Mouse (Mus musculus): ENCODE measurements around the gene Rasal1. TPM values are rescaled to one million over a fixed set of nuclear protein-coding genes. Genes with fewer than 3 reads are reported as not detected.

Rasal1 gene
- polyA plus RNA-seq, 1 experiment: 27.7 TPM

- Histone ChIP-seq H3K4me1 (replicated peaks; ENCODE audit: control insufficient read depth, insufficient read depth, low read length) (peaks cover 8% of the 10 kb centered on the region), H3K4me3 (ENCODE audit: control insufficient read depth, insufficient read depth, low read length) (no peak overlapping the region), H3K36me3 (ENCODE audit: control insufficient read depth, insufficient read depth, low read length) (no peaks in the 10 kb centered on the region), H3K27me3 (ENCODE audit: control insufficient read depth, insufficient read depth, low read length) (no peaks in the 10 kb centered on the region), H3K27ac (ENCODE audit: control insufficient read depth, insufficient read depth, low read length) (no peak overlapping the region)
- DNase-seq: no peak
- TF ChIP-seq CTCF (IDR thresholded peaks at IDR 0.05; ENCODE audit: borderline replicate concordance, control insufficient read depth, extremely low read depth, insufficient read depth, low read length, poor library complexity) (no peak), POLR2A (IDR thresholded peaks at IDR 0.05; ENCODE audit: control insufficient read depth, extremely low read depth, insufficient read depth, low read length, poor library complexity) (no peak)
- WGBS: 94% methylated on average over 5 of the region's 5 CpGs
Observed at GRCm38 (mm10) chr5:120635633-120636032, 13.0 kb upstream of the Rasal1 start.

DNA sequence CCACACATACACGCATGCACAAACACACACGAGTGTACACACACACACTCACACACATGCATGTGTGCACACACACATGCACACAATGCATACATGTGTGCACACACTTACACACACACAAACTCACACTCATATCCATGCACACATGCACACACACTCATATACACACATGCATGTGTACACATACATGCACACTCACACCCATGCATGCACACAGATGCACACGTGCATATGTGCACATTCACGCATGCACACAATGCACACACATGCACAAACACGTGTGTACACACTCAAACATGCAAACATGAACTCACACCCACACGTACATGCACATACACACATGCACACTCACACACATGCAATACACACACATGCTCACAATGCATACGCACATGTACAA lies 8.5 kb upstream of the Rasal1 start:
- no peak for DNase-seq
- Histone ChIP-seq H3K36me3 (ENCODE audit: control insufficient read depth, insufficient read depth, low read length) (no peaks in the 10 kb centered on the region), H3K4me1 (replicated peaks; ENCODE audit: control insufficient read depth, insufficient read depth, low read length) (peaks cover 7% of the 10 kb centered on the region), H3K27me3 (ENCODE audit: control insufficient read depth, insufficient read depth, low read length) (no peaks in the 10 kb centered on the region), H3K27ac (ENCODE audit: control insufficient read depth, insufficient read depth, low read length) (no peak overlapping the region), H3K4me3 (ENCODE audit: control insufficient read depth, insufficient read depth, low read length) (no peak overlapping the region)
- WGBS: 97% methylated on average over 7 of the region's 7 CpGs
- no peak for TF ChIP-seq POLR2A (IDR thresholded peaks at IDR 0.05; ENCODE audit: control insufficient read depth, extremely low read depth, insufficient read depth, low read length, poor library complexity)
- no peak for TF ChIP-seq CTCF (IDR thresholded peaks at IDR 0.05; ENCODE audit: borderline replicate concordance, control insufficient read depth, extremely low read depth, insufficient read depth, low read length, poor library complexity)

GRCm38 (mm10) chr5:120643365-120644085 lies 5.1 kb upstream of the Rasal1 start:
- 39% methylated on average over 14 of the region's 14 CpGs for WGBS
- Histone ChIP-seq H3K36me3 (ENCODE audit: control insufficient read depth, insufficient read depth, low read length) (no peaks in the 10 kb centered on the region), H3K27ac (ENCODE audit: control insufficient read depth, insufficient read depth, low read length) (no peak overlapping the region), H3K4me3 (ENCODE audit: control insufficient read depth, insufficient read depth, low read length) (no peak overlapping the region), H3K4me1 (replicated peaks; ENCODE audit: control insufficient read depth, insufficient read depth, low read length) (peaks cover 29% of the 10 kb centered on the region), H3K27me3 (ENCODE audit: control insufficient read depth, insufficient read depth, low read length) (no peaks in the 10 kb centered on the region)
- TF ChIP-seq POLR2A (IDR thresholded peaks at IDR 0.05; ENCODE audit: control insufficient read depth, extremely low read depth, insufficient read depth, low read length, poor library complexity) (no peak), CTCF (IDR thresholded peaks at IDR 0.05; ENCODE audit: borderline replicate concordance, control insufficient read depth, extremely low read depth, insufficient read depth, low read length, poor library complexity) (no peak)
- DNase-seq: no peak

- DNase-seq: no peak
- Histone ChIP-seq H3K4me1 (replicated peaks; ENCODE audit: control insufficient read depth, insufficient read depth, low read length) (peaks cover 34% of the 10 kb centered on the region), H3K36me3 (ENCODE audit: control insufficient read depth, insufficient read depth, low read length) (no peaks in the 10 kb centered on the region), H3K4me3 (ENCODE audit: control insufficient read depth, insufficient read depth, low read length) (no peak overlapping the region), H3K27me3 (ENCODE audit: control insufficient read depth, insufficient read depth, low read length) (no peaks in the 10 kb centered on the region), H3K27ac (ENCODE audit: control insufficient read depth, insufficient read depth, low read length) (no peak overlapping the region)
- WGBS: 60% methylated on average over 3 of the region's 3 CpGs
- TF ChIP-seq POLR2A (IDR thresholded peaks at IDR 0.05; ENCODE audit: control insufficient read depth, extremely low read depth, insufficient read depth, low read length, poor library complexity) (no peak), CTCF (IDR thresholded peaks at IDR 0.05; ENCODE audit: borderline replicate concordance, control insufficient read depth, extremely low read depth, insufficient read depth, low read length, poor library complexity) (no peak)
Observed at GRCm38 (mm10) chr5:120644227-120644626, 4.4 kb upstream of the Rasal1 start.

- DNase-seq: no peak
Observed at GRCm38 (mm10) chr5:120645851-120646250, 2.8 kb upstream of the Rasal1 start.

GRCm38 (mm10) chr5:120647361-120647760 lies 1.3 kb upstream of the Rasal1 start:
- Histone ChIP-seq H3K27me3 (ENCODE audit: control insufficient read depth, insufficient read depth, low read length) (no peaks in the 10 kb centered on the region), H3K36me3 (ENCODE audit: control insufficient read depth, insufficient read depth, low read length) (no peaks in the 10 kb centered on the region), H3K27ac (ENCODE audit: control insufficient read depth, insufficient read depth, low read length) (peak overlapping the region; percentile 61), H3K4me1 (replicated peaks; ENCODE audit: control insufficient read depth, insufficient read depth, low read length) (peaks cover 44% of the 10 kb centered on the region), H3K4me3 (ENCODE audit: control insufficient read depth, insufficient read depth, low read length) (no peak overlapping the region)
- 53% methylated on average over 4 of the region's 4 CpGs for WGBS
- TF ChIP-seq CTCF (IDR thresholded peaks at IDR 0.05; ENCODE audit: borderline replicate concordance, control insufficient read depth, extremely low read depth, insufficient read depth, low read length, poor library complexity) (no peak), POLR2A (IDR thresholded peaks at IDR 0.05; ENCODE audit: control insufficient read depth, extremely low read depth, insufficient read depth, low read length, poor library complexity) (no peak)
- DNase-seq: no peak

More at GRCm38 (mm10) chr5:120645851-120646250, 2.8 kb upstream of the Rasal1 start:
- no peaks in the 10 kb centered on the region for H3K27me3 ChIP-seq (ENCODE audit: control insufficient read depth, insufficient read depth, low read length)
- H3K36me3 ChIP-seq (ENCODE audit: control insufficient read depth, insufficient read depth, low read length): no peaks in the 10 kb centered on the region
- 59% methylated on average over 6 of the region's 6 CpGs for WGBS
- no peak overlapping the region for H3K27ac ChIP-seq (ENCODE audit: control insufficient read depth, insufficient read depth, low read length)
- H3K4me1 ChIP-seq (replicated peaks; ENCODE audit: control insufficient read depth, insufficient read depth, low read length): peaks cover 44% of the 10 kb centered on the region
- H3K4me3 ChIP-seq (ENCODE audit: control insufficient read depth, insufficient read depth, low read length): no peak overlapping the region
- TF ChIP-seq POLR2A (IDR thresholded peaks at IDR 0.05; ENCODE audit: control insufficient read depth, extremely low read depth, insufficient read depth, low read length, poor library complexity) (no peak), CTCF (IDR thresholded peaks at IDR 0.05; ENCODE audit: borderline replicate concordance, control insufficient read depth, extremely low read depth, insufficient read depth, low read length, poor library complexity) (no peak)
